Mouse (Mus musculus): ENCODE results near the gene Vmn1r132.
"Not testable (repeated sequence)": the region's sequence is repeated elsewhere in the genome, so short reads cannot be mapped to it uniquely, and the experiment has no call there.

Gene Vmn1r132

GRCm38 (mm10) chr7:21613792-21614191, at the start of gene Vmn1r132:
Gene Vmn1r132, plus strand, starts transcription at chr7:21614092.
- not testable (repeated sequence) for DNase-seq (ENCODE audit: low spot score in 2 of 2)

All from spleen, postnatal 4 days (tissue).